Mouse (Mus musculus): ENCODE data around the gene Cmya5. TPM values are rescaled to one million over a fixed set of nuclear protein-coding genes. Genes with fewer than 3 reads are reported as not detected.

Gene Cmya5
- polyA plus RNA-seq, 1 experiment from 2014 or later, result 0.22 TPM

DNA sequence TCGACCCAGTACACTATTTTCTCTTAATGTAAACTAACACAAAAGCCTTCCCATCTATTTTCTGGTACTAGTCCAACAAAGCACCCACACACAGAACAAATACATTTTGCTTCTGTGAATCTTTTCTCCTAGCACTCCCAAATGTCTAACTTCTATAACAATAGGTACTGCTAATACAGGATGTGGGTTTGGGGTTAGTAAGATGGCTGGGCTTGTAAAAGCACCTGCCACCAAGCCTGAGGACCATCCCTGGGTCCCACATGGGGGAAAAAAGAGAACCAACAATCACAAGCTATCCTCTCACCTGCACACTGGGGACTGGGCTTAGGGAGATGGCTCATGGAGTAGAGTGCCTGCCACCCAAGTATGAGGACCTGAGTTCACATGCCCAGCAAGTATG, 8.8 kb upstream of the Cmya5 start:
- Histone ChIP-seq H3K4me1 (replicated peaks) (no peaks in the 10 kb centered on the region), H3K36me3 (peaks cover 22% of the 10 kb centered on the region), H3K27me3 (no peaks in the 10 kb centered on the region), H3K4me2 (no peak overlapping the region), H3K4me3 (no peak overlapping the region), H3K9me3 (no peaks in the 10 kb centered on the region), H3K9ac (no peak overlapping the region), H3K27ac (replicated peaks) (no peak overlapping the region)
- WGBS, result 98% methylated on average over 1 of the region's 1 CpGs
- no peak for ATAC-seq (ENCODE audit: low FRiP score, low read depth)

DNA sequence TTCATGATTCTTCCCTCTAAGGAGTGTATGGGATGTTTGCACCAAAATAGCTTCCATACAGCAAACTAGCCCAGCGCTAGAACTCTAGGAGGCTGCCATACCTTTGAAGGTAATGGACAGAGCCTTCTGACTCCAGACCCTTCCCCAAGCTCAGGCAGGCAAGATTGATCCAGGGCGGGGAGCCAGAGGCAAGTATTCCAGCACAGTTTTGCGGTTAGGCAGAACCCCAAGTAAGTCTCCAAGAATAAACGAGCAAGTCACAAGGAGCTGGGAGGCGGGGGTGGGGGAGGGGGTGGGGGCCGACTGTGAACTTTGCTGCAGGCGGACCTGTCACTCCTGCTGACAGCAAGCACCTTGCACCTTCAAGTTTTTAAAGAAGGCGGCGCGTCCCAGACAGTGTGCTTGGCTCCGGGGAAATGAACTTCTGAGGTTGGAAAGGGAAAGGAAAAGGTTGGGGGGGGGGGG, 673 bp downstream of the Cmya5 start:
- Histone ChIP-seq H3K4me1 (replicated peaks) (peaks cover 16% of the 10 kb centered on the region), H3K4me2 (peak overlapping the region; percentile 87), H3K9me3 (no peaks in the 10 kb centered on the region), H3K27ac (replicated peaks) (no peak overlapping the region), H3K4me3 (peak overlapping the region; percentile 44), H3K36me3 (peaks cover 6% of the 10 kb centered on the region; the same call in 1 of the 2 replicates), H3K9ac (no peak overlapping the region), H3K27me3 (no peaks in the 10 kb centered on the region)
- 22% methylated on average over 11 of the region's 11 CpGs for WGBS
- ATAC-seq (ENCODE audit: low FRiP score, low read depth), result peak; percentile 67

DNA sequence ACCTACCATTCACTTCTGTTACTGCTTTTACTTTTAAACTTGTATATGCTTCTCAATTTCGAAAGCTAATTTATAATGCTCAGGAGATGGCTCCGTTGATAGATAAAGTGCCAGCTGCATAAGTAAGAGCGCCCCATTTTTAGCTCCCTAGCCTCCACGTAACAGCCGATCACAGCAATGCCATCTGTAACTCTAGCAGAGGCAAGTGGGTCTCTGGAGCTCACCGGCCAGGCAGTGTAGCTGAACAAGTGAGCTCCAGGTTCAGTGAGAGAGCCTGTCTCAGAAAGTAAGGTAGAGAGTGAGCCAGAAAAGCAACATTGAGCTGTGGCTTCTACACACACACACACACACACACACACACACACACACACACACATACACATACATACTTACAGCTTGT, 3.3 kb downstream of the Cmya5 start:
- Histone ChIP-seq H3K4me3 (no peak overlapping the region), H3K4me1 (replicated peaks) (peaks cover 16% of the 10 kb centered on the region), H3K36me3 (no peaks in the 10 kb centered on the region), H3K27ac (replicated peaks) (no peak overlapping the region), H3K4me2 (no peak overlapping the region), H3K27me3 (no peaks in the 10 kb centered on the region), H3K9ac (no peak overlapping the region), H3K9me3 (no peaks in the 10 kb centered on the region)
- 95% methylated on average over 6 of the region's 6 CpGs for whole genome bisulfite sequencing
- ATAC-seq (ENCODE audit: low FRiP score, low read depth), result no peak

DNA sequence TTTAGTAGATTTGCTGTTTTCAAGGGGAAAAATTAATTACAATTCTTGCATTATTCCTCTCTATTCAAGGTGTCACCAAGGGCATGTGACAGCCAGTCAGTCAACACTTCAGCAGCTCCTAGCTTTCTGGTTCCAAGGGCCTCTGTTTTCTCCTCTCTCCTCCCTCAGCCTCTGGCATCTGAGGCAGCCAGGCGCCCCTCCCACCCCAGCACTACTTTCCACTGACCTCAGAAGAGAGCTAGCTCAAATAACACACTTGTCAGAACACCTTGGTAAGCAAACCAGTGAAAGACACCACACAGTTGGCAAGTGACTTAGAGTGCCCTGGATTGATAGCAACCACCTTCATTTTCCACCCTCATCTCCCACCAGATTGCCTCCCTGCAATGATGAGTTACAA, 6.5 kb downstream of the Cmya5 start:
- H3K9ac ChIP-seq, result no peak overlapping the region
- no peaks in the 10 kb centered on the region for H3K9me3 ChIP-seq
- no peaks in the 10 kb centered on the region for H3K36me3 ChIP-seq
- no peak overlapping the region for H3K4me3 ChIP-seq
- 81% methylated on average over 1 of the region's 1 CpGs for WGBS
- no peak overlapping the region for H3K27ac ChIP-seq (replicated peaks)
- ATAC-seq (ENCODE audit: low FRiP score, low read depth), result no peak
- H3K27me3 ChIP-seq, result no peaks in the 10 kb centered on the region
- no peaks in the 10 kb centered on the region for H3K4me1 ChIP-seq (replicated peaks)
- H3K4me2 ChIP-seq, result no peak overlapping the region

DNA sequence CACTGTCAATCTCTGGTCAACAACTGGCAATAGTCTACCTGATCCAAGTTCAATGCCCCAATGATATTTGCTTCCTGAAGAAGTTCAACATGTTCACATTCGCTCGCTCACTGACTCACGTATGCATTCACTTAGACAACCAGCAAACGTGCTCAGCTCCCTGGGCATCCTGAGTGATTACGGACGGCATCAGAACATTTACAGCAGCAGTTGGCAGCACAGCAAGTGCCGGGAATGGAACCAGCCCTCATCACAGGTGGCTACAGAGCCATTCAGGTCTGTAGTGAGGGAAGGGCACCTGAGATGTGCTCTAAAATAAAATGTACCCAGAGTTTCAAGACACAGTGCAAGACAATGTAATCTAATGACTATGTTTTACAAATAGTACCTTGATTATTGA, 7.4 kb downstream of the Cmya5 start:
- H3K4me2 ChIP-seq, result no peak overlapping the region
- H3K9me3 ChIP-seq, result no peaks in the 10 kb centered on the region
- no peaks in the 10 kb centered on the region for H3K27me3 ChIP-seq
- H3K9ac ChIP-seq, result no peak overlapping the region
- no peaks in the 10 kb centered on the region for H3K4me1 ChIP-seq (replicated peaks)
- no peak overlapping the region for H3K4me3 ChIP-seq
- no peak overlapping the region for H3K27ac ChIP-seq (replicated peaks)
- 89% methylated on average over 7 of the region's 7 CpGs for WGBS
- H3K36me3 ChIP-seq, result no peaks in the 10 kb centered on the region
- no peak for ATAC-seq (ENCODE audit: low FRiP score, low read depth)

GRCm38 (mm10) chr13:93136251-93136650, 8.3 kb downstream of the Cmya5 start:
- Histone ChIP-seq H3K9me3 (no peaks in the 10 kb centered on the region), H3K36me3 (no peaks in the 10 kb centered on the region), H3K4me2 (no peak overlapping the region), H3K27me3 (no peaks in the 10 kb centered on the region), H3K27ac (replicated peaks) (no peak overlapping the region), H3K4me1 (replicated peaks) (no peaks in the 10 kb centered on the region), H3K4me3 (no peak overlapping the region), H3K9ac (no peak overlapping the region)
- 88% methylated on average over 1 of the region's 1 CpGs for WGBS
- ATAC-seq (ENCODE audit: low FRiP score, low read depth), result no peak

DNA sequence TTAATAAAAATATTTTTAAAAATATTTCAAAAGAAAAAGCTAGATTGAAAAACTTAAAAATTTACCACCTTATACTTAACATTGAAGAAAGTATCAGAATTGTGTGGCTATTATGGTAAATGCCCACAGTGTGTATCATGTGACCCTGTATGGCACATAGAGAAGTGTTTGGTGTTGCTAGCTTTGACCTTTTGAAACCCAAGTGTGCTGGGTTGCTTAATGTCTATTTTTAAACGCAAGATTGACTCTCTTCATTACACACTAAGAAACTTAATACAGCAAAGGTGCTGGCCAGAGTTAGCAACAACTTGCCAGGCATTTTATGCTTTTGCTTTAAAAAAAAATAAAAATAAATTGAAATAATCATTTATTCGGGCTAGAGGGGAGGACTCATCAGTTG, 9.0 kb downstream of the Cmya5 start:
- Histone ChIP-seq H3K4me1 (replicated peaks) (no peaks in the 10 kb centered on the region), H3K4me3 (no peak overlapping the region), H3K27ac (replicated peaks) (no peak overlapping the region), H3K4me2 (no peak overlapping the region), H3K27me3 (no peaks in the 10 kb centered on the region), H3K9ac (no peak overlapping the region), H3K9me3 (no peaks in the 10 kb centered on the region), H3K36me3 (no peaks in the 10 kb centered on the region)
- WGBS, result 89% methylated on average over 2 of the region's 2 CpGs
- no peak for ATAC-seq (ENCODE audit: low FRiP score, low read depth)

GRCm38 (mm10) chr13:93130674-93131073, 13.8 kb downstream of the Cmya5 start:
- H3K36me3 ChIP-seq, result no peaks in the 10 kb centered on the region
- H3K4me3 ChIP-seq, result no peak overlapping the region
- H3K4me1 ChIP-seq (replicated peaks), result 0 out of 2 replicates have a peak, but pooled peaks cover 4% of the 10 kb centered on the region
- H3K9ac ChIP-seq, result no peak overlapping the region
- WGBS, result 90% methylated on average over 3 of the region's 3 CpGs
- H3K27ac ChIP-seq (replicated peaks), result no peak overlapping the region
- H3K9me3 ChIP-seq, result no peaks in the 10 kb centered on the region
- no peaks in the 10 kb centered on the region for H3K27me3 ChIP-seq
- H3K4me2 ChIP-seq, result no peak overlapping the region
- no peak for ATAC-seq (ENCODE audit: low FRiP score, low read depth)

DNA sequence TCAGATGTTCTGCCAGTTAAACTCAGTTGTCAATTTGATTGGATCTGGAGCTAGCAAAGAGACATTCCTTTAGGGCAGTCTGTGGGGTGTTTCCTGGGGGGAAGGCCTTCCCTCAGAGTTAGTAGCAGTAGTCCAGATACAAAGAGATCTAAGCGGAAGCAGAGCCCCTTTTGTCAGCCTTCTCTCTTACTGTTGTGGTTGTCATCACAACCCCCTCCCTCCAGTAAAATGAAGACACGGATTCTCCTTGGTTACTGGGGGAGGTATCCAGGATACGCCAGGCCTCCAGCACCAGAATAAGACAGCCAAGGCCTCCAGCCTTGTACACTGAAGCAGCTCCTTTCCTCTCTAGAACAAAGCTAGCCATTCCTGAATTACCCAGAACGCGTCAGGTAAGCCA, 15.6 kb downstream of the Cmya5 start:
- H3K9me3 ChIP-seq, result no peaks in the 10 kb centered on the region
- 41% methylated on average over 5 of the region's 5 CpGs for WGBS
- 0 out of 2 replicates have a peak, but pooled peaks cover 4% of the 10 kb centered on the region for H3K4me1 ChIP-seq (replicated peaks)
- no peaks in the 10 kb centered on the region for H3K36me3 ChIP-seq
- no peak overlapping the region for H3K9ac ChIP-seq
- no peak overlapping the region for H3K4me3 ChIP-seq
- H3K4me2 ChIP-seq, result no peak overlapping the region
- H3K27me3 ChIP-seq, result no peaks in the 10 kb centered on the region
- H3K27ac ChIP-seq (replicated peaks), result no peak overlapping the region
- peak; percentile 69; the same call in 1 of the 2 replicates for ATAC-seq (ENCODE audit: low FRiP score, low read depth)

GRCm38 (mm10) chr13:93128111-93128860, 16.2 kb downstream of the Cmya5 start:
- H3K9ac ChIP-seq, result no peak overlapping the region
- no peak for ATAC-seq (ENCODE audit: low FRiP score, low read depth)

GRCm38 (mm10) chr13:93122321-93122720, 22.2 kb downstream of the Cmya5 start:
- no peak for ATAC-seq (ENCODE audit: low FRiP score, low read depth)
- no peak overlapping the region for H3K4me3 ChIP-seq
- no peaks in the 10 kb centered on the region for H3K9me3 ChIP-seq
- H3K4me1 ChIP-seq (replicated peaks), result no peaks in the 10 kb centered on the region
- H3K27me3 ChIP-seq, result no peaks in the 10 kb centered on the region
- no peak overlapping the region for H3K4me2 ChIP-seq
- H3K9ac ChIP-seq, result no peak overlapping the region
- no peak overlapping the region for H3K27ac ChIP-seq (replicated peaks)
- 97% methylated on average over 9 of the region's 9 CpGs for WGBS
- H3K36me3 ChIP-seq, result no peaks in the 10 kb centered on the region

More at GRCm38 (mm10) chr13:93128111-93128860, 16.2 kb downstream of the Cmya5 start:
- no peaks in the 10 kb centered on the region for H3K36me3 ChIP-seq
- H3K4me3 ChIP-seq, result no peak overlapping the region
- H3K9me3 ChIP-seq, result no peaks in the 10 kb centered on the region
- H3K4me1 ChIP-seq (replicated peaks), result 0 out of 2 replicates have a peak, but pooled peaks cover 4% of the 10 kb centered on the region
- 65% methylated on average over 8 of the region's 8 CpGs for WGBS
- no peaks in the 10 kb centered on the region for H3K27me3 ChIP-seq
- H3K27ac ChIP-seq (replicated peaks), result no peak overlapping the region
- no peak overlapping the region for H3K4me2 ChIP-seq

GRCm38 (mm10) chr13:93117241-93117640, 27.3 kb downstream of the Cmya5 start:
- ATAC-seq (ENCODE audit: low FRiP score, low read depth), result no peak
- Histone ChIP-seq H3K36me3 (no peaks in the 10 kb centered on the region), H3K27ac (replicated peaks) (no peak overlapping the region), H3K9me3 (no peaks in the 10 kb centered on the region), H3K4me1 (replicated peaks) (no peaks in the 10 kb centered on the region), H3K4me3 (no peak overlapping the region), H3K9ac (no peak overlapping the region), H3K4me2 (no peak overlapping the region), H3K27me3 (no peaks in the 10 kb centered on the region)
- 60% methylated on average over 7 of the region's 7 CpGs for WGBS

Measured in hindbrain, embryonic 15.5 days (tissue).